Mouse (Mus musculus): ENCODE data around the gene Lgals1. TPM values are rescaled to one million over a fixed set of nuclear protein-coding genes. Genes with fewer than 3 reads are reported as not detected.

The Lgals1 gene
- total and polyA plus RNA-seq, 3 experiments: 174 to 425 (median 176) TPM

DNA sequence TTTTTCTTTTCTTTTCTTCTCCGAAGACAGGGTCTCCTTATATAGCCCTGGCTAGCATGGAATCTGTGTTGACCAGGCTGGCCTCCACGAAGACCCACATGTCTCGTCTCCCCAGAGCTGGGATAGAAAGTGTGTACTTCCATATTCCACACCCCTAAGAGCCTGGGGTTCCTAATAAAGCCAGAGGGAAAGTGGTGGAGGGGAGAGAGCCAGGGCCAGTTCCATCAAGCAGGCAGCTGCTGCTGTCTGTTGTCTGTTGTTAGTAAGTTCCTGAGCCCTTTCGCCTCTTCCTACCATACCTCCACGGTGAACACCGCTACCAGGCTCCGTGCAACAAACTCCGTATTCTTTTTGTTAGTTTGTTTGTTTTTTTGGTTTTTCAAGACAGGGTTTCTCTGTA, 2.0 kb downstream of the Lgals1 start:
- Histone ChIP-seq H3K4me1 (ENCODE audit: control insufficient read depth, insufficient read depth, low read length) (peaks cover 17% of the 10 kb centered on the region), H3K9ac (ENCODE audit: low read depth, low read length) (no peak overlapping the region)
- WGBS: 47% methylated on average over 8 of the region's 8 CpGs

DNA sequence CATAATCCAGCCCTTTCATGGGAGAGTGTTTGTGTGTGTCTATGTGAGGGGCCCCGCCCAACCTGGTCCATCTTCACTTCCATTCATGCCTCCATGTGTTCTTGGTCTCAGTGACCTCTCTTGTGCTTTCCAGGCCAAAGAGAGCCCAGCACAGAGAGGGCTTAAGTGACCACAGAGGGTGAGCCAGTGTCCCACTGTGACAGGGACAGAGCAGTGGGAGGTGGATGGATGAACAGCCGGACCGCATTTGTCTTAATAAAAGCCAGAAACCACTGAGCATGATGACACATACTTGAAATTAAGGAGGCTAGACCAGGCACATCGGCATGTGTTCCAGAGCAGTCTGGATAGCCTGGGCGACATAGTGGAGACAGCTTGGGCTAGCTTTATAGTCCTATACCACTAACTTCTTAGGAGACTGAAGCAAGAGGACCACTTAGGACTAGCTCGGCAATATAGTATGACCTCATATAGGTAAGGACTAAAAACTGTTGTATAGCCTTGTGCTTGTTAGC, 3.7 kb downstream of the Lgals1 start:
- Histone ChIP-seq H3K27me3 (ENCODE audit: control insufficient read depth, insufficient read depth, low read length) (no peaks in the 10 kb centered on the region), H3K79me2 (replicated peaks; ENCODE audit: control insufficient read depth, insufficient read depth, low read length) (no peaks in the 10 kb centered on the region), H3K36me3 (ENCODE audit: control insufficient read depth, insufficient read depth, low read length) (no peaks in the 10 kb centered on the region), H3K4me1 (ENCODE audit: control insufficient read depth, insufficient read depth, low read length) (peaks cover 15% of the 10 kb centered on the region), H3K4me3 (no peak overlapping the region), H3K27ac (no peak overlapping the region), H3K9ac (ENCODE audit: low read depth, low read length) (no peak overlapping the region)
- TF ChIP-seq POLR2A (IDR thresholded peaks at IDR 0.05; ENCODE audit: insufficient read depth, low read depth, low read length): no peak
- TF ChIP-seq CTCF (IDR thresholded peaks at IDR 0.05): no peak
- no peak for TF ChIP-seq EP300 (IDR thresholded peaks at IDR 0.05; ENCODE audit: insufficient read depth, low read depth, low read length)
- DNase-seq: no peak
- intact Hi-C loops (cut with DNase I): no loop called here
- WGBS: 86% methylated on average over 6 of the region's 6 CpGs

More for the DNA sequence above, 2.0 kb downstream of the Lgals1 start:
- TF ChIP-seq EP300 (IDR thresholded peaks at IDR 0.05; ENCODE audit: insufficient read depth, low read depth, low read length) (no peak), CTCF (IDR thresholded peaks at IDR 0.05) (no peak), POLR2A (IDR thresholded peaks at IDR 0.05; ENCODE audit: insufficient read depth, low read depth, low read length) (no peak)
- H3K27ac ChIP-seq: peak overlapping the region; percentile 47; the same call in 1 of the 2 replicates
- H3K79me2 ChIP-seq (replicated peaks; ENCODE audit: control insufficient read depth, insufficient read depth, low read length): no peaks in the 10 kb centered on the region
- no peaks in the 10 kb centered on the region for H3K36me3 ChIP-seq (ENCODE audit: control insufficient read depth, insufficient read depth, low read length)
- no peaks in the 10 kb centered on the region for H3K27me3 ChIP-seq (ENCODE audit: control insufficient read depth, insufficient read depth, low read length)
- 0 out of 2 replicates have a peak overlapping the region, but pooled peaks have one; percentile 1 for H3K4me3 ChIP-seq
- intact Hi-C loops (cut with DNase I): no loop called here
- DNase-seq: no peak

DNA sequence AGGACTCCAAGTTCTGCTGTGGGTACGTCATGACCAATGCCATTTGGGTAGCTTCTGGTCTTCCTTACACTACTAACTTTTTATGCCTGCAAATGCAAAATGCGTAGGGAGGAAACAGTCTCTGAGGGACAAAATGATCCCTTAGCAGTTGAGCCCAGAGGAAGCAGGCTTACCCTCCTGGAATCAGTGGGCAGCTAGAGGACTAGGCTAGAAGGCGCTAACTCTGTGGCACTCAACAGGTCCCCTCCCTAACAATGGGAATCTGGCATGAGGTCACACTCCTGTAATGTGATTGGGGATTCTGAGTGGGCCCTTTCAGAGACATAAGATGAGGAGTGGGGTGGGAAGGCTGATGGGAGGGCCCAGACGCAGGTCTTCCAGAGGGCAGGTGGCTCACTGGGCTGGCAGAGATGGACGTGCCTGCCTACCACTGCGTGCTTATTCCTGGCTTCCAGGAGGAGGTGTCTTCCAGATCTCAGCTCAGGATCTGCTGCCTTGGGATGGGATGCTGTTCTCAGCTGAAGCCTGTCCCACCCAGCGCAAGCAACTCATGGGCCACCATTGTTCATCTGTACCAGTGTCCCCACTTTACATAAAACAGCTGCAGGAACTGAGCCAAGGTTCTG, 4.4 kb downstream of the Lgals1 start:
- H3K27me3 ChIP-seq (ENCODE audit: control insufficient read depth, insufficient read depth, low read length): no peaks in the 10 kb centered on the region
- H3K79me2 ChIP-seq (replicated peaks; ENCODE audit: control insufficient read depth, insufficient read depth, low read length): no peaks in the 10 kb centered on the region
- 85% methylated on average over 7 of the region's 7 CpGs for WGBS
- no peak overlapping the region for H3K9ac ChIP-seq (ENCODE audit: low read depth, low read length)
- H3K36me3 ChIP-seq (ENCODE audit: control insufficient read depth, insufficient read depth, low read length): no peaks in the 10 kb centered on the region
- intact Hi-C loops (cut with DNase I): loop anchor here (1.0 kb wide), 1 partner anchor 16 kb away; no protein-coding TSS in a partner anchor
- H3K27ac ChIP-seq: no peak overlapping the region
- H3K4me3 ChIP-seq: no peak overlapping the region
- H3K4me1 ChIP-seq (ENCODE audit: control insufficient read depth, insufficient read depth, low read length): peaks cover 11% of the 10 kb centered on the region
- TF ChIP-seq EP300 (IDR thresholded peaks at IDR 0.05; ENCODE audit: insufficient read depth, low read depth, low read length): no peak
- TF ChIP-seq POLR2A (IDR thresholded peaks at IDR 0.05; ENCODE audit: insufficient read depth, low read depth, low read length): no peak
- TF ChIP-seq CTCF (IDR thresholded peaks at IDR 0.05): no peak
- no peak for DNase-seq

DNA sequence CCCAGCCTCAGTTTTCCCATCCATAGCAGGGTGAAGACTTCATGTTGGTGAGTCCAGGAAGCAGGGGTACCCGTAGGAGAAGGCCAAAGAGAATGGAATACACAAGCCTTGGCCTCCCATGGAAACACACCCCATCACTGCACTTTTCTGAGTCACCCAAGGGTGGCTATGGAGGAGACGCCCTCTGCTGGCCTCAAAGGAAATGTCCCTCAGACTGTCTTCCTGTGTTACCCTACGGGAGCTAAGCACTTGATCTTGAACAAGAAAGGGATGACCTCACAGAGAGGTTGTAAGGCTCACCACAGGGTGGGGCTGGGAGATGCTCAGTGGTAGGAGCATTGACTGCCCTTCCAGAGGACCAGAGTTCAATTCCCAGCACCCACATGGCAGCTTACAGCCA, 5.1 kb downstream of the Lgals1 start:
- intact Hi-C loops (cut with DNase I): loop anchor here (1.0 kb wide), 1 partner anchor 16 kb away; no protein-coding TSS in a partner anchor
- no peak overlapping the region for H3K27ac ChIP-seq
- TF ChIP-seq CTCF (IDR thresholded peaks at IDR 0.05): peak; percentile 89
- TF ChIP-seq EP300 (IDR thresholded peaks at IDR 0.05; ENCODE audit: insufficient read depth, low read depth, low read length): 0 out of 2 replicates have a peak, but pooled peaks have one; percentile 46
- TF ChIP-seq POLR2A (IDR thresholded peaks at IDR 0.05; ENCODE audit: insufficient read depth, low read depth, low read length): no peak
- DNase-seq: peak; percentile 63 to 66
- no peaks in the 10 kb centered on the region for H3K79me2 ChIP-seq (replicated peaks; ENCODE audit: control insufficient read depth, insufficient read depth, low read length)
- H3K36me3 ChIP-seq (ENCODE audit: control insufficient read depth, insufficient read depth, low read length): no peaks in the 10 kb centered on the region
- WGBS: 5% methylated on average over 3 of the region's 3 CpGs
- H3K4me3 ChIP-seq: no peak overlapping the region
- H3K4me1 ChIP-seq (ENCODE audit: control insufficient read depth, insufficient read depth, low read length): peaks cover 9% of the 10 kb centered on the region
- H3K27me3 ChIP-seq (ENCODE audit: control insufficient read depth, insufficient read depth, low read length): no peaks in the 10 kb centered on the region
- no peak overlapping the region for H3K9ac ChIP-seq (ENCODE audit: low read depth, low read length)

DNA sequence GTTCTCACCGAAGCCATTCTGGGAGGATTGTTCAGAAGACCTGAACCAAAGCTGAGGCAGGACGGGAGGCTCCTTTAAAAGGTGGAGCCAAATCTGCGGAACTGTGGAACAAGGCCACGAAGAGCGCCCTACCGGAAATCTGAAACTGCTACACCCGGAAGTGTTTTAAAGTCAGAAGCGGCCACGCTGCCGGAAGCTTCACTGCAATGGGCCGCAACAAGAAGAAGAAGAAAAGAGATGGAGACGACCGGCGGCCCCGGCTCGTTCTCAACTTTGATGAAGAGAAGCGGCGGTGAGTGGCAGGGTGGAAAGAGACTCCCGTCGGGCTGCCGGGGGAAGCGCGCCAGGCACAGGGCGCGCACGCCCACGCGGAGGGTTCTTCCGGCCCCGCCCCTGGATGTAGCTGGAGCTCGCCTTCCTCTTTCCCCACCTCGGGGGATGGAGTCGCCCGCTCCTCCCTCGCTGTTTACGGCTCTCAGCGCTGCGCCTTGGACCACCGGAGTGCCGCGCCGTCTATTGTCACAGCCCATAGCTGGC, 8.3 kb downstream of the Lgals1 start, which contains the start of gene Nol12:
TSS of gene Nol12 (plus strand) at position 150 of the 537 bp plus-strand sequence.
- peak; percentile 87 for DNase-seq

DNA sequence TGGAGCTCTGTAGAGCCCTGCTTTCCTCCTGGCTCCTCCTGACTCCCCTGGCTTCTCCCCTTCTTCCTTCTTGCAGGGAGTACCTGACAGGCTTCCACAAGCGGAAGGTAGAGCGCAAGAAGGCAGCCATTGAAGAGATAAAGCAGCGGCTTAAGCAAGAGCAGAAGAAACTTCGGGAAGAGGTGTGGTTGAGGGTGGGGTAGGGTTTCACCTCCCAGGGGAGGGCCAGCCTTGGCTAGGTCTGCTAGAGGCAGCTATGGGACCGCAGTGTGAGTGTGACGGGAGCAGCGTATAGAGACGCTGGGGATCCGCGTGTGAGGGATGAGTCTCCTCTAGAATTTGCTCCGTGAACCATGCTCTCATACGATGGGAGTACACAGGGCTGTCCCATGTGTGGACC, 9.9 kb downstream of the Lgals1 start:
- WGBS: 89% methylated on average over 12 of the region's 12 CpGs
- Histone ChIP-seq H3K4me1 (ENCODE audit: control insufficient read depth, insufficient read depth, low read length) (peaks cover 3% of the 10 kb centered on the region), H3K27me3 (ENCODE audit: control insufficient read depth, insufficient read depth, low read length) (no peaks in the 10 kb centered on the region), H3K4me3 (no peak overlapping the region), H3K9ac (ENCODE audit: low read depth, low read length) (no peak overlapping the region), H3K79me2 (replicated peaks; ENCODE audit: control insufficient read depth, insufficient read depth, low read length) (no peaks in the 10 kb centered on the region), H3K36me3 (ENCODE audit: control insufficient read depth, insufficient read depth, low read length) (no peaks in the 10 kb centered on the region), H3K27ac (no peak overlapping the region)
- DNase-seq: no peak
- TF ChIP-seq POLR2A (IDR thresholded peaks at IDR 0.05; ENCODE audit: insufficient read depth, low read depth, low read length): no peak
- TF ChIP-seq EP300 (IDR thresholded peaks at IDR 0.05; ENCODE audit: insufficient read depth, low read depth, low read length): no peak
- TF ChIP-seq CTCF (IDR thresholded peaks at IDR 0.05): no peak
- intact Hi-C loops (cut with DNase I): no loop called here

More for the DNA sequence above, 8.3 kb downstream of the Lgals1 start, which contains the start of gene Nol12:
- peak within 1 kb of the TSS; percentile 82 for H3K9ac ChIP-seq (ENCODE audit: low read depth, low read length)
- no peaks in the 10 kb centered on the region for H3K36me3 ChIP-seq (ENCODE audit: control insufficient read depth, insufficient read depth, low read length)
- H3K27ac ChIP-seq: peak within 1 kb of the TSS; percentile 85
- H3K79me2 ChIP-seq (replicated peaks; ENCODE audit: control insufficient read depth, insufficient read depth, low read length): no peaks in the 10 kb centered on the region
- H3K4me1 ChIP-seq (ENCODE audit: control insufficient read depth, insufficient read depth, low read length): peaks cover 3% of the 10 kb centered on the region
- under 1% methylated on average over 42 of the region's 42 CpGs for WGBS
- no peaks in the 10 kb centered on the region for H3K27me3 ChIP-seq (ENCODE audit: control insufficient read depth, insufficient read depth, low read length)
- H3K4me3 ChIP-seq: peak within 1 kb of the TSS; percentile 70
- TF ChIP-seq EP300 (IDR thresholded peaks at IDR 0.05; ENCODE audit: insufficient read depth, low read depth, low read length) (0 out of 2 replicates have a peak, but pooled peaks have one; percentile 25), POLR2A (IDR thresholded peaks at IDR 0.05; ENCODE audit: insufficient read depth, low read depth, low read length) (peak; percentile 83), CTCF (IDR thresholded peaks at IDR 0.05) (peak; percentile 44)
- intact Hi-C loops (cut with DNase I): no loop called here

Data from heart, adult 2 months (tissue).